Mouse (Mus musculus) CH12.LX (cell line): Measurements from ENCODE around the gene Tbl1xr1. TPM values are rescaled to one million over a fixed set of nuclear protein-coding genes. Genes with fewer than 3 reads are reported as not detected.

Experiments used
- DNase-seq: peaks from one replicate; pipeline ENCODE4 v3.0.0-alpha.2; 2013; ENCODE audit errors: extremely low read depth
- H3K27ac ChIP-seq: 2 replicates; pipeline ENCODE4 v1.5.1; 2012; ENCODE audit warnings: low read depth, mild to moderate bottlenecking, control low read depth, moderate library complexity; ENCODE audit not compliant: insufficient read depth
- H3K27me3 ChIP-seq: replicated peaks from 2 replicates; pipeline ENCODE3; 2012; ENCODE audit warnings: inconsistent platforms
- H3K36me3 ChIP-seq, 2 experiments: replicated peaks in 1 of 2; 2 replicates each; pipeline versions ENCODE3 to v1.6.1; 2012; ENCODE audit warnings: inconsistent platforms in 1 of 2, low read length in 1 of 2, mild to moderate bottlenecking in 1 of 2, mixed read lengths in 1 of 2, moderate library complexity in 1 of 2; ENCODE audit not compliant: control insufficient read depth in 1 of 2, insufficient read depth in 1 of 2
- H3K4me1 ChIP-seq, 2 experiments: 2 replicates each; pipeline ENCODE4 v1.6.1; 2012; ENCODE audit warnings: inconsistent platforms in 1 of 2, moderate library complexity in 1 of 2; ENCODE audit not compliant: insufficient read depth in 2 of 2, control insufficient read depth in 1 of 2
- H3K4me2 ChIP-seq: 2 replicates; pipeline ENCODE4 v1.6.1; 2012; ENCODE audit warnings: low read depth, mild to moderate bottlenecking, control low read depth; ENCODE audit not compliant: poor library complexity, insufficient read depth, severe bottlenecking
- H3K4me3 ChIP-seq, 3 experiments: fragments of 150-350 bp in 1 of 3; sonication (generic) in 1 of 3; replicated peaks in 1 of 3; 2 replicates each; pipeline versions ENCODE3 to v1.5.1; 2011 to 2012; ENCODE audit warnings: low read depth in 2 of 3, low read length in 2 of 3, mild to moderate bottlenecking in 2 of 3, moderate library complexity in 2 of 3, control low read depth in 1 of 3, improper control_type of control experiment in 1 of 3, inconsistent platforms in 1 of 3, mixed read lengths in 1 of 3; ENCODE audit not compliant: poor library complexity in 1 of 3
- H3K79me2 ChIP-seq: replicated peaks from 2 replicates; pipeline ENCODE4 v1.6.1; 2012; ENCODE audit warnings: mild to moderate bottlenecking, moderate library complexity; ENCODE audit not compliant: control insufficient read depth, poor library complexity, insufficient read depth, severe bottlenecking; ENCODE audit errors: extremely low read depth
- H3K9ac ChIP-seq: 2 replicates; pipeline ENCODE4 v1.6.1; 2012; ENCODE audit warnings: low read depth, mild to moderate bottlenecking, control low read depth, moderate library complexity; ENCODE audit not compliant: insufficient read depth
- H3K9me3 ChIP-seq: replicated peaks from 2 replicates; pipeline ENCODE3; 2012; ENCODE audit warnings: low read length, inconsistent platforms, mixed read lengths
- EP300 ChIP-seq: IDR thresholded peaks from 2 replicates; pipeline ENCODE4 v1.6.1; 2011; ENCODE audit warnings: low read length, improper control_type of control experiment
- IRF4 ChIP-seq: IDR thresholded peaks from 2 replicates; pipeline ENCODE4 v1.6.1; 2014; ENCODE audit warnings: low read depth, mild to moderate bottlenecking, inconsistent platforms, low read length, improper control_type of control experiment
- JUN ChIP-seq: IDR thresholded peaks from 2 replicates; pipeline ENCODE4 v1.6.1; 2011; ENCODE audit warnings: low read depth, mild to moderate bottlenecking, low read length, improper control_type of control experiment, moderate library complexity; ENCODE audit not compliant: insufficient read depth
- JUND ChIP-seq: conservative IDR thresholded peaks from 2 replicates; pipeline ENCODE4 v1.6.1; 2011; ENCODE audit warnings: low read depth, low read length, improper control_type of control experiment
- MAFK ChIP-seq: IDR thresholded peaks from 2 replicates; pipeline ENCODE4 v1.6.1; 2011; ENCODE audit warnings: low read length, improper control_type of control experiment; ENCODE audit not compliant: insufficient replicate concordance
- MEF2A ChIP-seq: IDR thresholded peaks from 2 replicates; pipeline ENCODE4 v1.6.1; 2014; ENCODE audit warnings: low read depth, mild to moderate bottlenecking, inconsistent platforms, low read length, improper control_type of control experiment, borderline replicate concordance
- POLR2A ChIP-seq: IDR thresholded peaks from 2 replicates; pipeline ENCODE4 v1.6.1; 2011; ENCODE audit warnings: low read depth, mild to moderate bottlenecking, improper control_type of control experiment, low read length
- RAD21 ChIP-seq: IDR thresholded peaks from 2 replicates; pipeline ENCODE4 v1.6.1; 2011; ENCODE audit warnings: low read depth, mild to moderate bottlenecking, low read length, improper control_type of control experiment, moderate library complexity
- SMC3 ChIP-seq: IDR thresholded peaks from 2 replicates; pipeline ENCODE4 v1.6.1; 2011; ENCODE audit warnings: low read depth, low read length, improper control_type of control experiment
- TBP ChIP-seq: conservative IDR thresholded peaks from 2 replicates; pipeline ENCODE4 v1.6.1; 2011; ENCODE audit warnings: low read depth, low read length, improper control_type of control experiment
- UBTF ChIP-seq: IDR thresholded peaks from 2 replicates; pipeline ENCODE4 v1.6.1; 2012; ENCODE audit warnings: low read depth, mild to moderate bottlenecking, inconsistent platforms, low read length, improper control_type of control experiment, moderate library complexity
- USF1 ChIP-seq: IDR thresholded peaks from 2 replicates; pipeline ENCODE4 v1.6.1; 2014; ENCODE audit warnings: low read depth, mild to moderate bottlenecking, inconsistent platforms, low read length, improper control_type of control experiment
- USF2 ChIP-seq: conservative IDR thresholded peaks from 2 replicates; pipeline ENCODE4 v1.6.1; 2011; ENCODE audit warnings: low read depth, low read length, improper control_type of control experiment
- dilution Hi-C: fragments of 300-500 bp; cut with MboI; formaldehyde crosslinking; loops from 2 replicates; pipeline ENCODE4 v1.14.3; 2020; ENCODE audit warnings: low sequenced_read_pairs; ENCODE audit not compliant: extremely low pct_unique_long_range_greater_than_20kb, extremely low pct_ligation_motif_present
- in situ Hi-C: fragments of 300-500 bp; cut with MboI; formaldehyde crosslinking; loops from 3 replicates; pipeline ENCODE4 v1.14.3; 2019; ENCODE audit warnings: low sequenced_read_pairs, low pct_ligation_motif_present, low pct_unique_long_range_greater_than_20kb, mixed read lengths
- polyA plus RNA-seq: library from polyadenylated mRNA; unstranded; fragments of >175 nt; gene quantifications from 2 replicates; pipeline ENCODE4 v1.2.1, GENCODE M21; 2012; ENCODE audit warnings: low read depth; ENCODE audit not compliant: insufficient read length
- total RNA-seq, 2 experiments: library from RNA; depleted of rRNA; stranded (reverse); fragments of 300-350 nt in 1 of 2; fragments of >200 nt in 1 of 2; gene quantifications; 2 replicates each; pipeline ENCODE4 v1.2.3; 2012 to 2014

The Tbl1xr1 gene
- total RNA-seq (2012; rRNA removed): 37.9 and 39.9 TPM in 2 replicates
- total RNA-seq (2014; rRNA removed): 30.0 and 33.7 TPM in 2 replicates
- 31.1 and 38.3 TPM in 2 replicates for polyA plus RNA-seq

DNA sequence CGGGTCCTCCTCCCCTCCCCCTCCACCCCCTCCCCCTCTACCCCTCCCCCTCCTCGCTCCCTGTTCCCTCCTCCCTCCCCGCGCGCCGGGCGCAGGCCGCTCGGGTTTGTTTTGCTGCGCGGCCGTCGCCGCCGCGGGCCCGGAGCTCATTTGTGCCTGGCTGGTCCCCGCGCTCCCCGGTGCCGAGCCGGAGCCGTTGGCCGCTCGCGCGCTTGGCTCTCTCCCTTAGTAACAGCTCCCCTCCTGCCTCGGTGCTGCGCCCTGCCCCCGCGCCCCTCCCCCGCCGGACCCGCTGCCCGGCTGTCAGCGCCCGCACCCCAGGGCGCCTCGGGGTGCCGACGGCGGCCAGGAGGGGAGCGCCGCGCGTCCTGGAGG, at the start of gene Tbl1xr1:
Gene Tbl1xr1 (plus strand): TSS at position 92 of the 375 bp plus-strand sequence.
- peak within 1 kb of the TSS; percentile 86 for H3K27ac ChIP-seq
- H3K4me3 ChIP-seq: peak within 1 kb of the TSS; percentile 79 to 99 (median 88)
- peak within 1 kb of the TSS; percentile 98 for H3K9ac ChIP-seq
- peak; percentile 26 for TF ChIP-seq SMC3
- peak; percentile 51; the same call in 1 of the 2 replicates for TF ChIP-seq UBTF
- no peak; the same call in 1 of the 2 replicates for TF ChIP-seq POLR2A
- peak; percentile 3 for TF ChIP-seq RAD21
- peak within 1 kb of the TSS; percentile 91 for H3K4me2 ChIP-seq
- dilution Hi-C loops: no loop called here
- peaks cover 45% of the 10 kb centered on the region for H3K79me2 ChIP-seq
- no peak for DNase-seq
- in situ Hi-C loops: no loop called here
- H3K36me3 ChIP-seq: peaks cover 5 to 19% of the 10 kb centered on the region in 2 experiments
- H3K9me3 ChIP-seq: no peaks in the 10 kb centered on the region
- no peaks in the 10 kb centered on the region for H3K27me3 ChIP-seq
- H3K4me1 ChIP-seq: peaks cover 13 to 43% of the 10 kb centered on the region in 2 experiments

DNA sequence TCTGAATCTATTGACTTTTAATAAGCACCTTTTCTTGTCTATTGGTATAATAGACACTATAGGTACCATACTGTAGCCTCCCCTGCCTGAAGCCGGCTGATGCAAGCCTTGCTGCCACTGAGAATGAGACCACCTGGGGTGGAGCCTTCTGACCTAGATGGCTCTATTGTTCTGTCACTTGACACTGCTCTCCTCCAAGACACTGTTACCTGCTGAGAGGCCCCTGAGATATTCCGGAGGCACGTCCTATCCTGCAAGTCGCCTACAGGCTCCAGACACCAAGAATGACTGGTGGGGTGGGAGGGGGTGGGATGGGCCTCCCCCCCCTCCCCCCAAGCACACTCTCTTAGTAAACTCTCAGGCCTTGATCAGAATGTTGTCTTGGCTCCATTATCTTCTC, 38.4 kb upstream of the Tbl1xr1 start:
- Histone ChIP-seq H3K36me3 (no peaks in the 10 kb centered on the region), H3K9ac (no peak overlapping the region), H3K4me3 (no peak overlapping the region), H3K4me1 (peaks cover 7 to 10% of the 10 kb centered on the region in 2 experiments; a peak in 3 of 4 replicates), H3K79me2 (no peaks in the 10 kb centered on the region), H3K27ac (no peak overlapping the region), H3K4me2 (no peak overlapping the region), H3K27me3 (no peaks in the 10 kb centered on the region), H3K9me3 (no peaks in the 10 kb centered on the region)
- DNase-seq: no peak
- dilution Hi-C loops: no loop called here
- in situ Hi-C loops: no loop called here
- TF ChIP-seq MEF2A: no peak

DNA sequence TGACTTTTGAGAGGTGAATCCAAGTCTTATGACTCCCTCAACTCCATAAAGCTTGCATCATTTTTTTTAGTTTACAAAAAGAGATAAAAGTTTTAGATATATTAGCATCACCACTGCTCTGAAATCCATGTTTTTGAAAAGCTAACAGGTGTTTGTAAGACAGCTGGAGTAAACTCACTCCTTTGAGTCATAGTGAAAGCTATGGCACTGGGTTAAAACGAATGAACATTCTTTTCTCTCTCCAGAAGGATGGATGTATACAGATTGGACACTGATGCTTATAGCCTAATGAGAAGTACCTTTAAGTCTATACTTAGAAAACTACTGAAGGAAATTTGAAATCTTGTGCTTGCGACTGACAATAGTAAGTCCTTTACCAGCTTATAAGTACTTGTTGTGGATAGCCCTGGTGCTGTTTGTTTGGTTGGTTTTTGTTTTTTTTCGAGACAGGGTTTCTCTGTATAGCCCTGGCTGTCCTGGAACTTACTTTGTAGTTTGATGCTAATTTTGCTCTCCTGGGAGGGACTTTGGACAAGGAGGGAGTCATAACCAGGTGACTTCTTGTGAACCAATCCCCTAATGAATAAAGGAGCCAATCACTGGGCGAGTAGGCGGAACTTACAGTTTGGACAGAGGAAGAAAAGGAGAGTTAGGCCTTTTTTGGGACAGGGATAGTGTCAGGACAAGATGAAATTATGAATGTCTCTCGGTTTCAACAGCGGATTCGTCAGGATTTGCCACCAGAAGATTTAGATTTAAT, 37.2 kb upstream of the Tbl1xr1 start:
- TF ChIP-seq JUND (peak; percentile 65; the same call in 1 of the 2 replicates), IRF4 (peak; percentile 53; the same call in 1 of the 2 replicates), TBP (0 out of 2 replicates have a peak, but pooled peaks have one; percentile 49), MAFK (no peak), USF1 (no peak), USF2 (no peak), EP300 (peak; percentile 39; the same call in 1 of the 2 replicates), JUN (peak; percentile 15; the same call in 1 of the 2 replicates)
- H3K27me3 ChIP-seq: no peaks in the 10 kb centered on the region
- H3K79me2 ChIP-seq: no peaks in the 10 kb centered on the region
- in situ Hi-C loops: no loop called here
- peaks cover 7 to 10% of the 10 kb centered on the region in 2 experiments; a peak in 3 of 4 replicates for H3K4me1 ChIP-seq
- dilution Hi-C loops: no loop called here
- no peaks in the 10 kb centered on the region for H3K36me3 ChIP-seq
- no peak overlapping the region for H3K4me3 ChIP-seq
- H3K9ac ChIP-seq: 0 out of 2 replicates have a peak overlapping the region, but pooled peaks have one; percentile 45
- H3K9me3 ChIP-seq: peaks cover 3% of the 10 kb centered on the region
- H3K4me2 ChIP-seq: peak overlapping the region; percentile 29; the same call in 1 of the 2 replicates
- DNase-seq: peak; percentile 14
- no peak overlapping the region for H3K27ac ChIP-seq
